Mouse (Mus musculus) heart, postnatal 0 days (tissue): ENCODE results near the gene Hyls1. TPM values are rescaled to one million over a fixed set of nuclear protein-coding genes. Genes with fewer than 3 reads are reported as not detected.

Source experiments
- ATAC-seq: fragments of 200-750 bp; cut with Nextera tagmentation; 2 replicates; pipeline ENCODE4 v1.8.0; 2017; ENCODE audit warnings: low read depth, moderate number of reproducible peaks, moderate library complexity; ENCODE audit not compliant: insufficient read depth
- DNase-seq: peaks from one replicate; pipeline ENCODE4 v3.0.0-alpha.2; 2016; ENCODE audit warnings: low spot score
- H3K27ac ChIP-seq: fragments of 300-500 bp; sonication (generic); 2 replicates; pipeline ENCODE4 v1.5.1; 2014; ENCODE audit warnings: low read depth, mild to moderate bottlenecking
- H3K27me3 ChIP-seq: fragments of 300-500 bp; sonication (generic); 2 replicates; pipeline ENCODE4 v1.6.1; 2014; ENCODE audit warnings: low read length, mixed read lengths; ENCODE audit not compliant: control insufficient read depth, insufficient read depth
- H3K36me3 ChIP-seq: fragments of 300-500 bp; sonication (generic); replicated peaks from 2 replicates; pipeline ENCODE4 v1.6.1; 2014; ENCODE audit warnings: low read length, mixed read lengths; ENCODE audit not compliant: control insufficient read depth, insufficient read depth
- H3K4me1 ChIP-seq: fragments of 300-500 bp; sonication (generic); 2 replicates; pipeline ENCODE4 v1.6.1; 2014; ENCODE audit warnings: antibody characterized with exemption; ENCODE audit not compliant: control insufficient read depth, insufficient read depth
- H3K4me2 ChIP-seq: fragments of 300-500 bp; sonication (generic); 2 replicates; pipeline ENCODE4 v1.6.1; 2014; ENCODE audit warnings: low read depth, mild to moderate bottlenecking, low read length, moderate library complexity
- H3K4me3 ChIP-seq: fragments of 300-500 bp; sonication (generic); 2 replicates; pipeline ENCODE4 v1.5.1; 2014; ENCODE audit warnings: low read depth, low read length
- H3K9ac ChIP-seq: fragments of 300-500 bp; sonication (generic); replicated peaks from 2 replicates; pipeline ENCODE4 v1.6.1; 2014; ENCODE audit warnings: low read depth, low read length, mixed read lengths
- H3K9me3 ChIP-seq: fragments of 300-500 bp; sonication (generic); replicated peaks from 2 replicates; pipeline ENCODE4 v1.6.1; 2016; ENCODE audit warnings: low read length; ENCODE audit not compliant: control insufficient read depth
- CTCF ChIP-seq: IDR thresholded peaks from 2 replicates; pipeline ENCODE4 v1.5.1; 2016; ENCODE audit warnings: antibody characterized with exemption, control low read depth, low read depth
- EP300 ChIP-seq: IDR thresholded peaks from 2 replicates; pipeline ENCODE4 v1.6.1; 2016; ENCODE audit warnings: antibody characterized with exemption, low read depth
- WGBS: fragments of 180-500 bp; shearing (Covaris S2); extraction: QIAGEN DNeasy Blood & Tissue Kit; methylation state at CpG from one replicate; pipeline ENCODE4 v1.1.7; 2014; 5-methylcytosine and 5-hydroxymethylcytosine counted together
- polyA plus RNA-seq: library from polyadenylated mRNA; unstranded; fragments of >200 nt; fragmentation: Nextera tagmentation; extraction: Ambion mirVana; gene quantifications from 2 replicates; pipeline ENCODE4 v1.2.1, GENCODE M21; 2015
- total RNA-seq: library from RNA; depleted of rRNA; stranded (reverse); fragments of >200 nt; gene quantifications from 2 replicates; pipeline ENCODE4 v1.2.3, GENCODE M21; 2014; ENCODE audit warnings: low replicate concordance

Hyls1 gene
- total and polyA plus RNA-seq, 2 experiments from 2014 or later = 2.9 to 7.2 TPM

DNA sequence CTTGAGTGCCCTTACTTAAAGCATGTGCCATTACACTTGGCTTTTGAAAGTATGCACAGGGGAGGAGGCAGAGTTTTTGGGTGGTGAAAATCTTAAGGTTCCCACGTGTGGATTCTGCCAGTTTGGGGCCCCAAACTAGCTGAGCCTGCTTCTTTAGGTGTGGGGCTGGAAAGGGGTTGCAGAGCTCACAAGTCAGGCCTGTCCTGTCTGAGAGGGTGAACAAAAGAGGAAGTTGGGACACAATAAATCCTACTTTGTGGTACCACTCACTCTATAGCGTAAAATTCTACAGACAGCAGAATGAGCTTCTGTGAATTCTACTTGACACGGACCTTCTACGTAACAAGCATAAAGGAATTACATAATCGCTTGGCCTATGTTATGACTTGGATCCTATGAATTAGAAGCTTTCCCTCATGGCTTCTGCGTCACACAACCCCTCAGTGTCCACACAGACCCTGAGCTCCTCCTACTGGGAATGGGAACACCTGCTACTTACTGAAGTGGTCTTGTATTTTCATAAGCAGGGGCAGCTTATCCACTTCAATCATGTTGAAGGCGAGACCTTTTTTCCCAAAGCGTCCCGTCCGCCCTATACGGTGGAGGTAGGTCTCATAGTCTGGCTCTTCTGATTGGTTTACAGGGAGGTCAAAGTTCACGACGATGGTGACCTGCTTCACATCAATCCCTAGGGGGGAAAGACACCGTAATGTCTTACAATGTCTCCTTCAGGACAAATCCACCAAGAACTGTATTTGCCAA, 26.9 kb downstream of the Hyls1 start:
- Histone ChIP-seq H3K27ac (no peak overlapping the region), H3K27me3 (no peaks in the 10 kb centered on the region), H3K9me3 (no peaks in the 10 kb centered on the region), H3K4me1 (no peaks in the 10 kb centered on the region; the same call in 1 of the 2 replicates), H3K36me3 (no peaks in the 10 kb centered on the region), H3K9ac (no peak overlapping the region), H3K4me2 (no peak overlapping the region), H3K4me3 (no peak overlapping the region)
- ATAC-seq (no peak), DNase-seq (no peak)
- 85% methylated on average over 14 of the region's 14 CpGs for WGBS
- no peak for TF ChIP-seq CTCF
- no peak for TF ChIP-seq EP300

- DNase-seq (no peak), ATAC-seq (no peak)
- Histone ChIP-seq H3K27me3 (no peaks in the 10 kb centered on the region), H3K4me1 (no peaks in the 10 kb centered on the region; the same call in 1 of the 2 replicates), H3K9me3 (no peaks in the 10 kb centered on the region), H3K4me2 (no peak overlapping the region), H3K9ac (no peak overlapping the region), H3K27ac (no peak overlapping the region), H3K4me3 (no peak overlapping the region), H3K36me3 (no peaks in the 10 kb centered on the region)
- TF ChIP-seq EP300 (no peak), CTCF (no peak)
- WGBS = 50% methylated on average over 6 of the region's 6 CpGs
These were observed 28.3 kb downstream of the Hyls1 start for GRCm38 (mm10) chr9:35541941-35542340.

DNA sequence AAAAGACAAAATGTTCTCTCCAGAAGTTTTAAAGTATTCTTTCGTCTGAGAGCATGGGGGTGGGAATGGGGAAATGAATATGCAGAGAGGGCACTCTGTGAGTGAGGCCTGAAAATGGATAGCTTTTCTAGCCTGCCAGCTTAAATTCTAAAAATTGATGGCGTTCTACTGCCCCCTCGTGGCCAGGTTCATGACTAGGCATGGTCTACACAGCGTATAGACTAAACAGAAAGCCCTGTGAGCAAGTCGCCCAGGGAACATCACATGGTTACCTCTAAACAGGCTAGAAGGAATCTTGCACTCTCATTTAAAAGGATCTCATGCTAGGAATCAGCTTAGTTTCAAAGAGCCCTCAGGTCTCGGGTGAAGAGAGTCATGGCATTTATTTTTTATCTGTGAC, 28.7 kb downstream of the Hyls1 start:
- Histone ChIP-seq H3K27ac (no peak overlapping the region), H3K4me3 (no peak overlapping the region), H3K27me3 (no peaks in the 10 kb centered on the region), H3K36me3 (no peaks in the 10 kb centered on the region), H3K4me1 (no peaks in the 10 kb centered on the region; the same call in 1 of the 2 replicates), H3K9ac (no peak overlapping the region), H3K9me3 (no peaks in the 10 kb centered on the region), H3K4me2 (no peak overlapping the region)
- TF ChIP-seq EP300 (no peak), CTCF (peak; percentile 75)
- peak; percentile 63 for ATAC-seq
- 8% methylated on average over 6 of the region's 6 CpGs for WGBS
- DNase-seq = peak; percentile 73

GRCm38 (mm10) chr9:35541024-35541423, 29.2 kb downstream of the Hyls1 start:
- no peak overlapping the region for H3K4me3 ChIP-seq
- no peak overlapping the region for H3K4me2 ChIP-seq
- H3K27me3 ChIP-seq = no peaks in the 10 kb centered on the region
- H3K27ac ChIP-seq = no peak overlapping the region
- no peaks in the 10 kb centered on the region for H3K9me3 ChIP-seq
- H3K36me3 ChIP-seq = no peaks in the 10 kb centered on the region
- WGBS = 78% methylated on average over 5 of the region's 5 CpGs
- no peaks in the 10 kb centered on the region for H3K4me1 ChIP-seq
- ATAC-seq = no peak
- no peak overlapping the region for H3K9ac ChIP-seq
- no peak for DNase-seq
- no peak for TF ChIP-seq EP300
- no peak for TF ChIP-seq CTCF

GRCm38 (mm10) chr9:35539001-35539750, 31.0 kb downstream of the Hyls1 start:
- Histone ChIP-seq H3K9me3 (no peaks in the 10 kb centered on the region), H3K4me1 (no peaks in the 10 kb centered on the region), H3K4me3 (no peak overlapping the region), H3K9ac (no peak overlapping the region), H3K27me3 (no peaks in the 10 kb centered on the region), H3K4me2 (no peak overlapping the region), H3K27ac (no peak overlapping the region), H3K36me3 (no peaks in the 10 kb centered on the region)
- 79% methylated on average over 13 of the region's 13 CpGs for WGBS
- no peak for DNase-seq
- no peak for ATAC-seq
- TF ChIP-seq CTCF (no peak), EP300 (no peak)
